Mouse (Mus musculus) forebrain, embryonic 13.5 days (tissue): ENCODE results near the gene Adgra1. TPM values are rescaled to one million over a fixed set of nuclear protein-coding genes. Genes with fewer than 3 reads are reported as not detected.

Experiments used
- ATAC-seq: fragments of 200-750 bp; cut with Nextera tagmentation; 2 replicates; pipeline ENCODE4 v1.8.0; 2017
- H3K27ac ChIP-seq: fragments of 300-500 bp; sonication (generic); 2 replicates; pipeline ENCODE4 v1.5.1; 2015; ENCODE audit warnings: inconsistent platforms, mild to moderate bottlenecking, moderate library complexity
- H3K27me3 ChIP-seq: fragments of 300-500 bp; sonication (generic); 2 replicates; pipeline ENCODE4 v1.6.1; 2015; ENCODE audit warnings: mild to moderate bottlenecking, inconsistent platforms
- H3K36me3 ChIP-seq: fragments of 300-500 bp; sonication (generic); 2 replicates; pipeline ENCODE4 v1.6.1; 2015; ENCODE audit warnings: mild to moderate bottlenecking, inconsistent platforms; ENCODE audit not compliant: poor library complexity, severe bottlenecking
- H3K4me1 ChIP-seq: fragments of 300-500 bp; sonication (generic); 2 replicates; pipeline ENCODE4 v1.6.1; 2015; ENCODE audit warnings: inconsistent platforms
- H3K4me2 ChIP-seq: fragments of 300-500 bp; sonication (generic); 2 replicates; pipeline ENCODE4 v1.6.1; 2015; ENCODE audit warnings: inconsistent platforms, mild to moderate bottlenecking, moderate library complexity
- H3K4me3 ChIP-seq: fragments of 300-500 bp; sonication (generic); 2 replicates; pipeline ENCODE4 v1.5.1; 2015; ENCODE audit warnings: mild to moderate bottlenecking, inconsistent platforms
- H3K9ac ChIP-seq: fragments of 300-500 bp; sonication (generic); 2 replicates; pipeline ENCODE4 v1.6.1; 2015; ENCODE audit warnings: mild to moderate bottlenecking, inconsistent platforms
- H3K9me3 ChIP-seq: fragments of 300-500 bp; sonication (generic); replicated peaks from 2 replicates; pipeline ENCODE4 v1.6.1; 2016; ENCODE audit warnings: inconsistent platforms
- WGBS: fragments of 180-500 bp; shearing (Covaris S2); methylation state at CpG from one replicate; pipeline ENCODE4 v1.1.7; 2015; 5-methylcytosine and 5-hydroxymethylcytosine counted together
- polyA plus RNA-seq: library from polyadenylated mRNA; unstranded; fragments of >200 nt; fragmentation: Nextera tagmentation; extraction: Ambion mirVana; gene quantifications from 2 replicates; pipeline ENCODE4 v1.2.1, GENCODE M21; 2015

Gene Adgra1
- 12.7 and 13.7 TPM in 2 replicates for polyA plus RNA-seq

GRCm38 (mm10) chr7:139834036-139834435, at the start of gene Adgra1:
Gene Adgra1, plus strand, starts transcription at chr7:139834174.
- H3K9ac ChIP-seq: peak within 1 kb of the TSS; percentile 56
- peak; percentile 91 for ATAC-seq

DNA sequence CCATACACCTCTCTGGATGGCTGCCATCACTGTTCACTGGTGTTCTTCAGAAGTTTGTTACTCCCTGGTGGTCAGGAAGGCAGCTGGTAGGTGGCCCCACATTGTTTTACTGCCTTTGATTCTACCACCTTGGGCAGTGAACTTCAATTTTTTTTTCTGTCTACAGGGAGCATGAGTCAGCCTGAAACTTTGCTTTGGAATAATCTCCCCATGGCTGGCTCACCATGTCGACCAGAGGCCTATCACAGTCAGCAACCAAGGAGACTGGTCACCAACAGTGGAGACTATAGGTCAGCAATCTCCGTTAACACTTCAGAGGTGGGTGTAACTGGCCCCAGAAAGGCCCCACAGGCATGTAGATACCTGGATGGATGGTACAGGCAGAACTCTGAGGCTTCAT, 46.6 kb upstream of the Adgra1 start:
- no peaks in the 10 kb centered on the region; the same call in 1 of the 2 replicates for H3K27me3 ChIP-seq
- no peak for ATAC-seq
- peaks cover 6% of the 10 kb centered on the region; the same call in 1 of the 2 replicates for H3K4me1 ChIP-seq
- H3K36me3 ChIP-seq: no peaks in the 10 kb centered on the region
- no peaks in the 10 kb centered on the region for H3K9me3 ChIP-seq
- H3K4me2 ChIP-seq: no peak overlapping the region
- no peak overlapping the region for H3K4me3 ChIP-seq
- H3K27ac ChIP-seq: no peak overlapping the region
- H3K9ac ChIP-seq: no peak overlapping the region
- WGBS: 84% methylated on average over 2 of the region's 2 CpGs

More at GRCm38 (mm10) chr7:139834036-139834435, at the start of gene Adgra1:
- Histone ChIP-seq H3K9me3 (no peaks in the 10 kb centered on the region), H3K27me3 (peaks cover 17% of the 10 kb centered on the region), H3K27ac (peak within 1 kb of the TSS; percentile 85), H3K4me1 (peaks cover 37% of the 10 kb centered on the region), H3K4me2 (peak within 1 kb of the TSS; percentile 72), H3K4me3 (peak within 1 kb of the TSS; percentile 41), H3K36me3 (no peaks in the 10 kb centered on the region)
- under 1% methylated on average over 27 of the region's 27 CpGs for WGBS

- peaks cover 6% of the 10 kb centered on the region; the same call in 1 of the 2 replicates for H3K4me1 ChIP-seq
- no peak overlapping the region for H3K4me2 ChIP-seq
- 65% methylated on average over 11 of the region's 11 CpGs for WGBS
- no peak for ATAC-seq
- H3K4me3 ChIP-seq: no peak overlapping the region
- H3K9me3 ChIP-seq: no peaks in the 10 kb centered on the region
- no peaks in the 10 kb centered on the region for H3K36me3 ChIP-seq
- H3K9ac ChIP-seq: no peak overlapping the region
- no peaks in the 10 kb centered on the region; the same call in 1 of the 2 replicates for H3K27me3 ChIP-seq
- no peak overlapping the region for H3K27ac ChIP-seq
Measured at GRCm38 (mm10) chr7:139788927-139789326, 45.0 kb upstream of the Adgra1 start.

DNA sequence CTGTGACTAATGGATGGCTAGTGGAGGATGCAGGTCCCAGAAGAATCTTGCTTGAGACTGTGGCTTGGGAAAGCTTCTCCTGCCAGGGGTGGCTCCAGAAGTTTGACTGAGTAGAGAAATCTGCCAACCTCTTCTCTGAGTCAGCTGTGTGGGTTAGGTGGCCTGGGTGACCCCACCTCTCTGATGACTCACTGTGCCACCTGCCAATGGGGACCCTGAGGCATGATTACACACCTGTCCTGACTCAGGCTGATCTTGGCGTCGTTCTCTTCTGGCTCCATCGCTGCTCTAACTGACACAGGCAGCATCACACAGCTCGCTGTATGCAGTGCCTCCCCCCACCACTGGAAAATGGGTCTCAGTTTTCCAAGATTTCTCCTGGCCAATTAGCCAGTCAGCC, 44.3 kb upstream of the Adgra1 start:
- Histone ChIP-seq H3K36me3 (no peaks in the 10 kb centered on the region), H3K4me2 (no peak overlapping the region), H3K9ac (no peak overlapping the region), H3K4me3 (no peak overlapping the region), H3K27me3 (no peaks in the 10 kb centered on the region; the same call in 1 of the 2 replicates), H3K4me1 (peaks cover 6% of the 10 kb centered on the region), H3K9me3 (no peaks in the 10 kb centered on the region), H3K27ac (no peak overlapping the region)
- ATAC-seq: no peak
- 80% methylated on average over 4 of the region's 4 CpGs for WGBS

GRCm38 (mm10) chr7:139791601-139792000, 42.4 kb upstream of the Adgra1 start:
- H3K4me2 ChIP-seq: no peak overlapping the region
- peaks cover 6% of the 10 kb centered on the region for H3K4me1 ChIP-seq
- 85% methylated on average over 9 of the region's 9 CpGs for WGBS
- H3K9me3 ChIP-seq: no peaks in the 10 kb centered on the region
- ATAC-seq: no peak
- no peak overlapping the region for H3K9ac ChIP-seq
- no peak overlapping the region for H3K27ac ChIP-seq
- H3K36me3 ChIP-seq: no peaks in the 10 kb centered on the region
- H3K4me3 ChIP-seq: no peak overlapping the region
- H3K27me3 ChIP-seq: no peaks in the 10 kb centered on the region; the same call in 1 of the 2 replicates

- H3K36me3 ChIP-seq: no peaks in the 10 kb centered on the region
- WGBS: 47% methylated on average over 9 of the region's 9 CpGs
- no peaks in the 10 kb centered on the region; the same call in 1 of the 2 replicates for H3K4me1 ChIP-seq
- no peaks in the 10 kb centered on the region; the same call in 1 of the 2 replicates for H3K27me3 ChIP-seq
- H3K9me3 ChIP-seq: no peaks in the 10 kb centered on the region
- no peak overlapping the region for H3K4me3 ChIP-seq
- ATAC-seq: no peak
- no peak overlapping the region for H3K4me2 ChIP-seq
- no peak overlapping the region for H3K27ac ChIP-seq
- H3K9ac ChIP-seq: no peak overlapping the region
Measured at GRCm38 (mm10) chr7:139795004-139795605, 38.9 kb upstream of the Adgra1 start.

GRCm38 (mm10) chr7:139797186-139798109, 36.5 kb upstream of the Adgra1 start:
- WGBS: 75% methylated on average over 9 of the region's 9 CpGs
- no peaks in the 10 kb centered on the region; the same call in 1 of the 2 replicates for H3K4me1 ChIP-seq
- H3K9me3 ChIP-seq: no peaks in the 10 kb centered on the region
- no peak overlapping the region for H3K27ac ChIP-seq
- no peak for ATAC-seq
- H3K27me3 ChIP-seq: no peaks in the 10 kb centered on the region
- no peak overlapping the region for H3K4me3 ChIP-seq
- H3K36me3 ChIP-seq: no peaks in the 10 kb centered on the region
- no peak overlapping the region for H3K9ac ChIP-seq
- H3K4me2 ChIP-seq: no peak overlapping the region

DNA sequence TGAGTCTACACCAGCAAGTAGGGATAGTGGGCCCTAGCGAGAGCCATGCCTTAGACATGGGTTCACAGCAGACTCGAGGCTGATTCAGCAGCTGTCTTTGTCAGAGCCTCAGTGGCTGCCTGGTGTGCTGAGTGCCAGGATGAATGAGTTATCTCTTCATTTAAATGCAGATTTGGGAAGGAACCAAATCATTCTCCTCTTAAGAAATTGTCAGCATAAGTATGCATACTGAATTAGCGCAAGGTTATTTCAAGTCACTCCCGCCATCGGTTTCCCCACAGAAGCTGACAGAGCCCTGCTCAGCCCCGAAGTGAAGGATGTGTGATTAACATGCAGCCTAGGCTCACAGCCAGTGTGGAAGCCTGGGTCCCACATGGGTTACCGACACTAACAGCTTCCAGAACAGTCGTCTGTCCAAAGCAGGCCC, 27.8 kb upstream of the Adgra1 start:
- ATAC-seq: peak; percentile 82
- no peaks in the 10 kb centered on the region for H3K27me3 ChIP-seq
- H3K9ac ChIP-seq: no peak overlapping the region
- H3K4me1 ChIP-seq: peaks cover 15% of the 10 kb centered on the region
- 41% methylated on average over 8 of the region's 8 CpGs for WGBS
- H3K4me2 ChIP-seq: no peak overlapping the region
- no peaks in the 10 kb centered on the region for H3K36me3 ChIP-seq
- no peak overlapping the region for H3K4me3 ChIP-seq
- 0 out of 2 replicates have a peak overlapping the region, but pooled peaks have one; percentile 10 for H3K27ac ChIP-seq
- H3K9me3 ChIP-seq: no peaks in the 10 kb centered on the region

- no peak overlapping the region for H3K4me2 ChIP-seq
- no peaks in the 10 kb centered on the region for H3K36me3 ChIP-seq
- ATAC-seq: no peak
- no peak overlapping the region for H3K9ac ChIP-seq
- 82% methylated on average over 6 of the region's 6 CpGs for WGBS
- no peak overlapping the region for H3K27ac ChIP-seq
- H3K9me3 ChIP-seq: no peaks in the 10 kb centered on the region; the same call in 1 of the 2 replicates
- H3K4me1 ChIP-seq: peaks cover 15% of the 10 kb centered on the region
- H3K4me3 ChIP-seq: no peak overlapping the region
- H3K27me3 ChIP-seq: no peaks in the 10 kb centered on the region
Measured at GRCm38 (mm10) chr7:139810036-139810435, 23.9 kb upstream of the Adgra1 start.

GRCm38 (mm10) chr7:139811706-139812105, 22.3 kb upstream of the Adgra1 start:
- Histone ChIP-seq H3K27me3 (no peaks in the 10 kb centered on the region), H3K9me3 (no peaks in the 10 kb centered on the region; the same call in 1 of the 2 replicates), H3K36me3 (no peaks in the 10 kb centered on the region), H3K4me1 (peaks cover 2% of the 10 kb centered on the region), H3K4me2 (no peak overlapping the region), H3K27ac (no peak overlapping the region), H3K9ac (no peak overlapping the region), H3K4me3 (no peak overlapping the region)
- no peak for ATAC-seq
- WGBS: 92% methylated on average over 7 of the region's 7 CpGs

DNA sequence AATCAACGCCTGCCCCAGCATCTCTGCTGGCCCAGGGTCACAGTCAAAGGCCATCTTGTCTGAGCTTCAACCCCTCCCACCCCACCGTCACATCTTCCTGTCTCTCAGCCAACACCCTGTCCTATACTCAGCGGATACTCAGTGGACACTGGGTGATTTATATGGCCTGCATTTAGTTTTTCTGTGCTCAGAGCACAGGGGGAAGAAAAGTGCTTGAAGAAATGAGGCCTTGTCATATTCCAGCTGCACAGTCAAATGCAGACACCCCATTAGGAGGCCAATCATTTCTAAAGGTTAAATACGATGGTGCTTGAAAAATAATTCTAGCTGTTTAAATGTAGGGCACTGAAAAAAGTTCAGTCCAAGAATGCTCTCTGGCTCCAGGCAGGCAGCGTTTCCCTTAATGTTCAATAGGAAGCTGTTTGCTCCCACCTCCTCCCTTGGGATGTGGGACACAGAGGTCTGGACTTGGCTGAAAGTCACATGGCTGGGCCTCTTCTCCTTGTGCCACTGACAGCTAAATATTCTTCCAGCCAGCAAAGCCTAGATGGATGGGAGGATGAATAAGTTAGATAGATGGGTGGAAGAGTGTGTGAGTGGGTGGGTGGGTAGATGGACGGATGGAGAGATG, 20.3 kb upstream of the Adgra1 start:
- 89% methylated on average over 6 of the region's 6 CpGs for WGBS
- Histone ChIP-seq H3K4me1 (no peaks in the 10 kb centered on the region), H3K27ac (no peak overlapping the region), H3K36me3 (no peaks in the 10 kb centered on the region), H3K4me3 (no peak overlapping the region), H3K27me3 (no peaks in the 10 kb centered on the region), H3K4me2 (no peak overlapping the region), H3K9me3 (no peaks in the 10 kb centered on the region; the same call in 1 of the 2 replicates), H3K9ac (no peak overlapping the region)
- ATAC-seq: no peak
